Mouse (Mus musculus) forebrain, embryonic 13.5 days (tissue): ENCODE results near the gene Kifc1. TPM values are rescaled to one million over a fixed set of nuclear protein-coding genes. Genes with fewer than 3 reads are reported as not detected.

ENCODE experiments used
- ATAC-seq: fragments of 200-750 bp; cut with Nextera tagmentation; 2 replicates; pipeline ENCODE4 v1.8.0; 2017
- H3K27ac ChIP-seq: fragments of 300-500 bp; sonication (generic); 2 replicates; pipeline ENCODE4 v1.5.1; 2015; ENCODE audit warnings: inconsistent platforms, mild to moderate bottlenecking, moderate library complexity
- H3K27me3 ChIP-seq: fragments of 300-500 bp; sonication (generic); 2 replicates; pipeline ENCODE4 v1.6.1; 2015; ENCODE audit warnings: mild to moderate bottlenecking, inconsistent platforms
- H3K36me3 ChIP-seq: fragments of 300-500 bp; sonication (generic); 2 replicates; pipeline ENCODE4 v1.6.1; 2015; ENCODE audit warnings: mild to moderate bottlenecking, inconsistent platforms; ENCODE audit not compliant: poor library complexity, severe bottlenecking
- H3K4me1 ChIP-seq: fragments of 300-500 bp; sonication (generic); 2 replicates; pipeline ENCODE4 v1.6.1; 2015; ENCODE audit warnings: inconsistent platforms
- H3K4me2 ChIP-seq: fragments of 300-500 bp; sonication (generic); 2 replicates; pipeline ENCODE4 v1.6.1; 2015; ENCODE audit warnings: inconsistent platforms, mild to moderate bottlenecking, moderate library complexity
- H3K4me3 ChIP-seq: fragments of 300-500 bp; sonication (generic); 2 replicates; pipeline ENCODE4 v1.5.1; 2015; ENCODE audit warnings: mild to moderate bottlenecking, inconsistent platforms
- H3K9ac ChIP-seq: fragments of 300-500 bp; sonication (generic); 2 replicates; pipeline ENCODE4 v1.6.1; 2015; ENCODE audit warnings: mild to moderate bottlenecking, inconsistent platforms
- H3K9me3 ChIP-seq: fragments of 300-500 bp; sonication (generic); replicated peaks from 2 replicates; pipeline ENCODE4 v1.6.1; 2016; ENCODE audit warnings: inconsistent platforms
- WGBS: fragments of 180-500 bp; shearing (Covaris S2); methylation state at CpG from one replicate; pipeline ENCODE4 v1.1.7; 2015; 5-methylcytosine and 5-hydroxymethylcytosine counted together
- polyA plus RNA-seq: library from polyadenylated mRNA; unstranded; fragments of >200 nt; fragmentation: Nextera tagmentation; extraction: Ambion mirVana; gene quantifications from 2 replicates; pipeline ENCODE4 v1.2.1, GENCODE M21; 2015

The Kifc1 gene
- polyA plus RNA-seq, 1 experiment from 2014 or later, result 7.4 TPM

DNA sequence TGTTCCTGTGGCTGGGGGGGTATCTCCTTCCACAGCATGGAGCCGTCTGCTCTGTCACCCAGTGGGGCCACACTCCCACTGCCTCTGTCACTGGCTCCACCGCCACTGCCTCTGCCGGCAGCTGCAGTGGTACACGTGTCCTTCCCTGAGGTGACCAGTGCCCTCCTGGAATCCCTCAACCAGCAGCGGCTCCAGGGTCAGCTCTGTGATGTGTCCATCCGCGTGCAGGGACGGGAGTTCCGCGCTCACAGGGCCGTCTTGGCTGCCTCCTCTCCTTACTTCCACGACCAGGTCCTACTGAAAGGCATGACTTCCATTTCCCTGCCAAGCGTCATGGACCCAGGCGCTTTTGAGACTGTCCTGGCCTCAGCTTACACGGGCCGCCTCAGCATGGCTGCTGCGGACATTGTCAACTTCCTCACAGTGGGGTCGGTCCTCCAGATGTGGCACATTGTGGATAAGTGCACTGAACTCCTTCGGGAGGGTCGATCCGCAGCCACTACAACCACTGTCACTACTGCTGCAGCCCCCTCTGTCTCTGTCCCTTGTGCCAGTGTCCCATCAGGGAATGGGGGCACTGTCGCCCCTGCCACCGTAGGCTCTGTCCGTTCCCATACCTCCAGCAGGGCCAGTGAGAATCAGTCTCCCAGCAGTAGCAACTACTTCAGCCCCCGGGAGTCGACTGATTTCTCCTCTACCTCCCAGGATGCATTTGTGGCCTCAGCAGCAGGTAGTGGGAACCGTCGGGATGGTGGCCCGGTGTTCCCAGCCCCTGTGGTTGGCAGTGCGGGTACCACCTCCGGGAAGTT lies 26.6 kb upstream of the Kifc1 start:
- Histone ChIP-seq H3K36me3 (peaks cover 41% of the 10 kb centered on the region), H3K4me1 (peaks cover 57% of the 10 kb centered on the region), H3K9me3 (no peaks in the 10 kb centered on the region), H3K4me2 (peak overlapping the region; percentile 63), H3K27me3 (no peaks in the 10 kb centered on the region), H3K9ac (peak overlapping the region; percentile 62), H3K4me3 (peak overlapping the region; percentile 54), H3K27ac (no peak overlapping the region)
- WGBS, result 73% methylated on average over 31 of the region's 31 CpGs
- ATAC-seq, result no peak

DNA sequence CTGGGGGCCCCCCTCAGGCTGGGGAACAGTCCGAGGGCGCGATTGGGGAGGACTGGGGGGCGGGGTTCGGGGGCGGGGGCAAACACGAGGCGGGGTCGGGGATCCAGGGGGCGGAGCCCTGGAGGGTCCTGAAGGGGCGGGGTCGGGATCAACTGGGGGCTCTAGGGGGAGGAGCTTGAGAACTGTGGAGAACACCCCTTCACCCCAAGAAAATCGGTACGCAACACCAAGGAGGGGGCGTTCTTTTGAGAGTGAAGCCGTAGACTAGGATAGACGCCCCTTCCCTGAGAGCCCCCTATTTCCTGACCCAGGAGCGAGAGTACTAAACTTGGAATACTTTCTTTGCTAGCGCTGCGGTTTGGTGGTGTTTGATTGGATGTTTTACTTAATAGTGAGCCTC lies 25.8 kb upstream of the Kifc1 start:
- peaks cover 48% of the 10 kb centered on the region for H3K36me3 ChIP-seq
- WGBS, result 0% methylated on average over 16 of the region's 20 CpGs
- peaks cover 61% of the 10 kb centered on the region for H3K4me1 ChIP-seq
- no peaks in the 10 kb centered on the region for H3K27me3 ChIP-seq
- peak overlapping the region; percentile 62 for H3K9ac ChIP-seq
- H3K4me2 ChIP-seq, result peak overlapping the region; percentile 63
- peak overlapping the region; percentile 78 for H3K27ac ChIP-seq
- peak; percentile 40 for ATAC-seq
- no peaks in the 10 kb centered on the region for H3K9me3 ChIP-seq
- peak overlapping the region; percentile 54 for H3K4me3 ChIP-seq

DNA sequence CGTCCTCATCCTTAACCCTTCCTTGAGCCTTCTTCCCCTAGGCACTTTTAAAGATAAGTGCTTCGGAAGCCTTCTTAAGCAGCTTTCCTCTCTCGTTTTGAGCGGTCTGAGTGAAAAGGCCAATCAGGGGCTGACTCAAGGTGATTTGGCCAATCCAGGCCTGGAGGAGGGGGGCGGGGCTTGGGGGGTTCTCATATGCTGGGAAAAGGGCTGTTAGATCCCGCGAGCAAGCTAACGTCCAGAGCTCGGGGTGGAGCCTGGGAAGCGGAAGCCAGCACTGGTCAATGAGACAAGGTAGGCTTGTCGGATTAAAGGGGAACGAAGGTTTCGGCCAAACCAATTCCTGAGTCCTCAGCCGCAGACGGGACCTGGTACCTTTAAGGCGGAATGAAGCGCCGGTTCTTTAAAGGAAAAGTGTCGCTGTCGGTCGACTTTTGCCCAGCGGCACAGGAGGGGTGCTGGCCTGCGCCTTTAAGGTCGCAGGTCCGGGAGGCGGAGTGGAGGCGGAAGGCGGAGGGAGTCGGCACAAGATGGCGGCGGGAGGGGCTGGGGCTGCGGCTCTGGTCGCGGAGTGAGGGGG lies 25.3 kb upstream of the Kifc1 start, which contains the start of the genes Tapbp and Zbtb22:
TSS of gene Tapbp (plus strand) at position 229 of the 580 bp plus-strand sequence.
TSS of gene Zbtb22 (plus strand) at position 234 of the 580 bp plus-strand sequence.
- Histone ChIP-seq H3K4me3 (peak within 1 kb of the TSS; percentile 54), H3K36me3 (peaks cover 54% of the 10 kb centered on the region), H3K4me1 (peaks cover 59% of the 10 kb centered on the region), H3K27ac (peak within 1 kb of the TSS; percentile 78), H3K9me3 (no peaks in the 10 kb centered on the region), H3K27me3 (no peaks in the 10 kb centered on the region), H3K9ac (peak within 1 kb of the TSS; percentile 62), H3K4me2 (peak within 1 kb of the TSS; percentile 63)
- ATAC-seq, result peak; percentile 91
- 2% methylated on average over 30 of the region's 34 CpGs for WGBS

DNA sequence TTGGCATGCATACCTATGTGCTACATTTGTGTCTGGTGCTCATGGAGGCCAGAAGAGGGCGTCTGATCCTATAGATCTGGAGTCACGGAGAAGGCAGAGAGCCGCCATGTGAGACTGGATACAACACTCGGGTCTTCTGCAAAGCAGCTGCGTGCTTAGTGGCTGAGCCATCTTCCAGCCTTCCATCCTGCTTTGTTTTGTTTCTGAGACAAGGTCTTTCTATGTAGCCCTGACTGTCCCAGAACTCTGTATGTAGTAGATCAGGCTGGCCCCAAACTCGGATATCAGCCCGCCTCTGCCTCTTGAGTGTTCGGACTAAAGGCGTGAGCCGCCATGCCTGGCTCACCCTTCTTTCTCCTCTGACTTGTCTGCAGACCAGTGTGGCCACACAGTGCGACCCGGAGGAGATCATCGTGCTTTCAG lies 24.5 kb upstream of the Kifc1 start:
- Histone ChIP-seq H3K9me3 (no peaks in the 10 kb centered on the region), H3K4me1 (peaks cover 59% of the 10 kb centered on the region), H3K9ac (0 out of 2 replicates have a peak overlapping the region, but pooled peaks have one; percentile 62), H3K4me3 (peak overlapping the region; percentile 54), H3K27ac (peak overlapping the region; percentile 78; the same call in 1 of the 2 replicates), H3K4me2 (peak overlapping the region; percentile 63), H3K27me3 (no peaks in the 10 kb centered on the region), H3K36me3 (peaks cover 56% of the 10 kb centered on the region)
- ATAC-seq, result no peak
- WGBS, result 62% methylated on average over 13 of the region's 13 CpGs

DNA sequence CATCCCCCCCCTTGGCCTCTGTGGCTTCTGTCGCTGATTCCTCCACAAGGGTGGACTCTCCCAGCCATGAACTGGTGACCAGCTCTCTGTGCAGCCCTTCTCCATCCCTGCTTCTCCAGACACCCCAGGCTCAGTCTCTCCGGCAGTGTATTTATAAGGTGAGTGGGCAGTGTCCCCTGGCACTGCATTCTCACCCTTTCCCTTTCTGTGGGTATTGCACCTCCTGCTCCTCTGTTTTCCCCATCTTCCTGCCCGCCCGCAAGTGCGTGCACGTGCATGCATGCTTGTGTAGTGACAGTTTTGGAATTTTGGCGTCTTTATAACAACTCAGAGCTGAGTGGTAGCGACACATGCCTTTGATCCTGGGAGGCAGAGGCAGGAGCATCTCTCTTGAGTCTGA lies 23.4 kb upstream of the Kifc1 start:
- H3K4me2 ChIP-seq, result no peak overlapping the region
- H3K27me3 ChIP-seq, result no peaks in the 10 kb centered on the region
- H3K27ac ChIP-seq, result no peak overlapping the region
- H3K9ac ChIP-seq, result no peak overlapping the region
- no peaks in the 10 kb centered on the region for H3K9me3 ChIP-seq
- peaks cover 50% of the 10 kb centered on the region for H3K4me1 ChIP-seq
- no peak overlapping the region for H3K4me3 ChIP-seq
- no peak for ATAC-seq
- peaks cover 56% of the 10 kb centered on the region for H3K36me3 ChIP-seq
- 97% methylated on average over 8 of the region's 8 CpGs for WGBS

DNA sequence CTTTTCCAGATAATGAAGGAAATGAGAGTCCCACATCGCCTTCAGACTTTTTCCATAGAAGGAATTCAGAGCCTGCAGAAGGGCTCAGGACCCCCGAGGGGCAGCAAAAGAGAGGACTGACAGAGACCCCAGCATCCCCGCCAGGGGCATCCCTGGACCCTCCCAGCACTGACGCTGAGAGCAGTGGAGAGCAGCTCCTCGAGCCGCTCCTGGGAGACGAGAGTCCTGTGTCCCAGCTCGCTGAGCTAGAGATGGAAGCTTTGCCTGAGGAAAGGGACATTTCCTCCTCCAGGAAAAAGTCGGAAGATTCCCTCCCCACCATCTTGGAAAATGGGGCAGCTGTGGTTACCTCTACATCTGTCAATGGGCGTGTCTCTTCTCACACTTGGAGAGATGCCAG lies 22.8 kb upstream of the Kifc1 start:
- no peaks in the 10 kb centered on the region for H3K27me3 ChIP-seq
- H3K9me3 ChIP-seq, result no peaks in the 10 kb centered on the region
- whole genome bisulfite sequencing, result 87% methylated on average over 10 of the region's 10 CpGs
- no peak overlapping the region for H3K9ac ChIP-seq
- peaks cover 55% of the 10 kb centered on the region for H3K36me3 ChIP-seq
- H3K4me1 ChIP-seq, result peaks cover 47% of the 10 kb centered on the region
- H3K4me3 ChIP-seq, result no peak overlapping the region
- H3K4me2 ChIP-seq, result no peak overlapping the region
- no peak overlapping the region for H3K27ac ChIP-seq
- no peak for ATAC-seq

DNA sequence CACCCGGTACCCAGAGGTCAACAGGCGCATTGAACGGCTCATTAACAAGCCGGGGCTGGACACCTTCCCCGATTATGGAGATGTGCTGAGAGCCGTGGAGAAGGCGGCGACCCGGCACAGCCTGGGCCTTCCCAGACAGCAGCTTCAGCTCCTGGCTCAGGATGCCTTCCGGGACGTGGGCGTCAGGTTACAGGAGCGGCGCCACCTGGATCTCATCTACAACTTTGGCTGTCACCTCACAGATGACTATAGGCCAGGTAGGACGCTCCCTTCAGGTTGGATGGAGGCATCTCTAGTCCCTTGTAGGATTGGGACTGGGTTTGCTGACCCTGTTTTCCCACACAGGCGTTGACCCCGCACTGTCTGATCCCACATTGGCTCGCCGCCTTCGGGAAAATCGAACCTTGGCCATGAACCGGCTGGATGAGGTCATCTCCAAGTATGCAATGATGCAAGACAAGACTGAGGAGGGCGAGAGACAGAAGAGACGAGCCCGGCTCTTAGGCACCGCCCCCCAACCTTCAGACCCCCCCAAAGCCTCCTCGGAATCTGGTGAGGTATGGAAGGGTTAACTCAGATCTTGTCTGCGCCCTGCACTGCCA lies 21.5 kb upstream of the Kifc1 start:
- Histone ChIP-seq H3K27ac (no peak overlapping the region), H3K9me3 (no peaks in the 10 kb centered on the region), H3K36me3 (peaks cover 43% of the 10 kb centered on the region), H3K4me1 (peaks cover 50% of the 10 kb centered on the region), H3K4me2 (no peak overlapping the region), H3K9ac (no peak overlapping the region), H3K27me3 (no peaks in the 10 kb centered on the region), H3K4me3 (no peak overlapping the region)
- ATAC-seq, result no peak
- WGBS, result 92% methylated on average over 28 of the region's 28 CpGs

DNA sequence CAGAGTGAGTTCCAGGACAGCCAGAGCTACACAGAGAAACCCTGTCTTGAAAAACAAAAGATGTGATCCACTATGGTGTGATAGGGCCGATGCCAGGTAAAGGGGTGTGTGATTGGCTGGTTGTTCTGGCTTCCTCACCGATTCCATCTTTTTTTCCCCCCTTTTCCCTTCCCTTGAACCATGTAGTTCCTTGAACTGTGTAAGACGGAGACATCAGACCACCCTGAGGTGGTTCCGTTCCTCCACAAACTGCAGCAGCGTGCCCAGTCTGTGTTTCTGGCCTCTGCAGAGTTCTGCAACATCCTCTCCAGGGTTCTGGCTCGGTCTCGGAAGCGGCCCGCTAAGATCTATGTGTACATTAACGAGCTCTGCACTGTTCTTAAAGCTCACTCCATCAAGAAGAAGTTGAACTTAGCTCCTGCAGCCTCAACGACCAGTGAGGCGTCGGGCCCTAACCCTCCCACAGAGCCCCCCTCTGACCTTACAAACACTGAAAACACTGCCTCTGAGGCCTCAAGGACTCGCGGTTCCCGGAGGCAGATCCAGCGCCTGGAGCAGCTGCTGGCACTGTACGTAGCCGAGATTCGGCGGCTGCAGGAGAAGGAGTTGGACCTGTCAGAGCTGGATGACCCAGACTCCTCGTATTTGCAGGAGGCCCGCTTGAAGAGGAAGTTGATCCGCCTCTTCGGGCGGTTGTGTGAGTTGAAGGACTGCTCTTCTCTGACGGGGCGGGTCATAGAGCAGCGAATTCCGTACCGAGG lies 20.8 kb upstream of the Kifc1 start:
- Histone ChIP-seq H3K27me3 (no peaks in the 10 kb centered on the region), H3K4me3 (no peak overlapping the region), H3K9me3 (no peaks in the 10 kb centered on the region), H3K36me3 (peaks cover 43% of the 10 kb centered on the region), H3K27ac (no peak overlapping the region), H3K4me2 (no peak overlapping the region; the same call in 1 of the 2 replicates), H3K9ac (no peak overlapping the region), H3K4me1 (peaks cover 44% of the 10 kb centered on the region)
- no peak for ATAC-seq
- 90% methylated on average over 31 of the region's 31 CpGs for WGBS

DNA sequence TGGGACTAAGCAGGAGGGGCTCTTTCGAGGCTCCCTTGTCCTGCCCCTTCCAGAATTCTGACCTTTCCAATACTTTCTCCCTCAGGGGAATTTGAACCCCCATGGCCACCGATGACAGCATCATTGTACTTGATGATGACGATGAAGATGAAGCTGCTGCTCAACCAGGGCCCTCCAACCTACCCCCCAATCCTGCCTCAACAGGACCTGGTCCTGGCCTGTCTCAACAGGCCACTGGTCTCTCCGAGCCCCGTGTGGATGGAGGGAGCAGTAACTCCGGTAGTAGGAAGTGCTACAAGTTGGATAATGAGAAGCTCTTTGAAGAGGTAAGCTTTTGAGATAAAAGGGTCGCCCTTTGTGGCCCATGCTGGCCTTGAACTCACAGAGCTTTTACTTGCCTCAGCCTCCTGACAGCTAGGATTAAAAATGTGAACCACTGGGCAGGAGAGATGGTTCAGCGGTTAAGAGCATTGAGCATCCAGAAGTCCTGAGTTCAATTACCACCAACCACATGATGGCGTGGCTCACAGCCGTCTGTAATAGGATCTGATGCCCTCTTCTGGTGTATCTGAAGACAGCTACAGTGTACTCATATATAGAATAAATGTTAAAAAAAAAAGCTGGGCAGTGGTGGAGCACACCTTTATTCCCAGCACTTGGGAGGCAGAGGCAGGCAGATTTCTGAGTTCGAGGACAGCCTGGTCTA lies 20.0 kb upstream of the Kifc1 start:
- H3K4me1 ChIP-seq, result peaks cover 43% of the 10 kb centered on the region

DNA sequence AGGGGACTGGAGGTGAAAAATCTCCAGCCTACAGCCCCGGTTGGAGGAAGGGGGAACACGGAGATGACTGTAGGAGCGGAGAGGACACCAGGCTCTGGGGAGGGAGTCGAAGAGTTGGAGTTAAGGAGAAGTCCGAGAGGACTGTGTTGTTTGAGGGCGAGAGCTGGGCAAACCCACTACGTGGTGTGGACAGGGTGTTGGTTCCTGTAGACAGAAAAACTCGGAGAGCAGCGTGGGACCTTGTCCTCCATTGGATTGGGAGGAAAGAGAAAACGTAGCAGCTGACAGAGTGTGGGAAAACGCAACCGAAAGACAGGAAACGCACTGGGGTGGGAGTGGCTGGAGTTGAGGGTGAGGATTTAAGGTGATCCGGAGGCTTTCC lies 19.4 kb upstream of the Kifc1 start:
- under 1% methylated on average over 14 of the region's 14 CpGs for WGBS
- H3K4me2 ChIP-seq, result peak overlapping the region; percentile 95
- peaks cover 40% of the 10 kb centered on the region for H3K36me3 ChIP-seq
- peak overlapping the region; percentile 88 for H3K4me3 ChIP-seq
- no peaks in the 10 kb centered on the region for H3K9me3 ChIP-seq
- peak overlapping the region; percentile 89 for H3K9ac ChIP-seq
- peak overlapping the region; percentile 84 for H3K27ac ChIP-seq
- H3K4me1 ChIP-seq, result peaks cover 36% of the 10 kb centered on the region
- no peak for ATAC-seq
- H3K27me3 ChIP-seq, result no peaks in the 10 kb centered on the region

More for the DNA sequence above, 20.0 kb upstream of the Kifc1 start:
- Histone ChIP-seq H3K27me3 (no peaks in the 10 kb centered on the region), H3K4me2 (peak overlapping the region; percentile 95), H3K9me3 (no peaks in the 10 kb centered on the region), H3K36me3 (peaks cover 43% of the 10 kb centered on the region), H3K4me3 (peak overlapping the region; percentile 88), H3K9ac (peak overlapping the region; percentile 89), H3K27ac (no peak overlapping the region)
- ATAC-seq, result no peak
- 51% methylated on average over 11 of the region's 11 CpGs for WGBS
